9 mouse cellular contexts compared by ENCODE assay signal in the genomic region with DNA sequence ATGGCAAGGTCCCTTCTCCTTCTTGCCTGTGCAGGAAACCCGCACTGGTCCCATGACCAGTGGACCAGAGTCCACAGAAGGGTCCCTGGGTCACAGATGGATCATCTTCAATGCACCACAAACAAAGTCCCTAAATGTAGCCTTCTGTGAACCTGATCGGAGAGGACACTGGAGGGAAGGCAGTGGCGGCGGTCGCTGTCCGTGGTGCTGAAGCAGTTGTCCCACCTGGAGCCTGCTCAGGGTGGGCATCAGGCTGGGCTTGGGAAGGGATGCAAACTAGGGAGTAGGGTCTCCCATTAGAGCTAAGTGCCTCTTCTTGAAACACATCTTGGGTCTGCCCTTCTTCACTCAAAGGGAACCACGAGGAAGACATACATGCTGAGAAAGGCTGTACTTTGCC. TPM values are rescaled to one million over a fixed set of nuclear protein-coding genes. Genes with fewer than 3 reads are reported as not detected.
DNase-seq lines count a peak whose midpoint lies in the region; TF ChIP-seq lines count a peak whose summit lies in the region.
"Had no signal": no experiment of that assay in that cellular context is flagged by ENCODE, and none has a peak within 500 bp of the region (broad histone marks: within the 10 kb centered on the region; RNA-seq: fewer than 3 reads in every experiment).

No protein-coding gene starts in this region.

- TF ChIP-seq CTCF in lung, adult 2 months (IDR thresholded peaks at IDR 0.05; ENCODE audit: insufficient read depth, low read length), result no peak

- WGBS in lung, adult 2 months, result 8% methylated on average over 7 of the region's 7 CpGs

- H3K4me1 ChIP-seq in lung, adult 2 months (ENCODE audit: control insufficient read depth, insufficient read depth, low read length), result no peaks in the 10 kb centered on the region

- no peak overlapping the region for H3K4me3 ChIP-seq in lung, adult 2 months (replicated peaks; ENCODE audit: extremely low read depth, low read depth, low read length)

- TF ChIP-seq POLR2A in lung, adult 2 months (IDR thresholded peaks at IDR 0.05; ENCODE audit: borderline replicate concordance, extremely low read depth, low read depth, low read length), result no peak

- DNase-seq in lung, adult 2 months, result peak; percentile 21
- DNase-seq in lung, adult 18-20 months, result no peak
- DNase-seq in ZHBTc4 (ENCODE audit: low read depth, low spot score), result peak; percentile 52
- DNase-seq in induced T-regulatory cell, adult 2 months (ENCODE audit: low read depth), result peak; percentile 23
- DNase-seq in retina, embryonic 14.5 days (ENCODE audit: low spot score), result peak; percentile 71
- DNase-seq in layer of hippocampus, adult 8-10 months (ENCODE audit: low spot score in 2 of 2), result no peak
- no peak for DNase-seq in T-cell, adult 2 months (ENCODE audit: low spot score)

RNA-seq across cellular contexts. Expression of a gene that starts 31.4 kb away (rescaled TPM):
- 0.17 and 0.65 TPM in 2 replicates for polyA plus RNA-seq in lung, adult 2 months (2012; rRNA removed)
- under 1 TPM in 1 of 4 experiments, not detected in 3; 0.47 TPM for total RNA-seq in layer of hippocampus, adult 8-10 months (2022)
- total RNA-seq: megakaryocyte, adult 5-6 weeks had no signal

RNA-seq across cellular contexts. Expression of a gene that starts 33.1 kb away (rescaled TPM):
- 1.9 and 3.2 TPM in 2 replicates for polyA plus RNA-seq in lung, adult 2 months (2012; rRNA removed)
- 100 to 1,000 TPM in 2 of 4 experiments, 10 to 100 TPM in 2; 92.8 to 120 (median 105) TPM for total RNA-seq in layer of hippocampus, adult 8-10 months (2022)
- total RNA-seq: megakaryocyte, adult 5-6 weeks had no signal

RNA-seq across cellular contexts. Expression of a gene that starts 34.3 kb away (rescaled TPM):
- polyA plus RNA-seq in lung, adult 2 months (2012; rRNA removed), result 6.4 and 6.5 TPM in 2 replicates
- total RNA-seq in layer of hippocampus, adult 8-10 months (2022), result 1 to 10 TPM in 1 of 4 experiments, under 1 TPM in 3; 0.31 to 1.0 (median 0.59) TPM
- total RNA-seq: megakaryocyte, adult 5-6 weeks had no signal

RNA-seq across cellular contexts. Expression of a gene that starts 54.0 kb away (rescaled TPM):
- 11.4 and 11.9 TPM in 2 replicates for polyA plus RNA-seq in lung, adult 2 months (2012; rRNA removed)
- 1 to 10 TPM in 3 of 4 experiments, under 1 TPM in 1; 0.96 to 1.8 (median 1.2) TPM for total RNA-seq in layer of hippocampus, adult 8-10 months (2022)
- total RNA-seq: megakaryocyte, adult 5-6 weeks had no signal
- polyA plus RNA-seq: stomach, embryonic 16.5 days had no signal

RNA-seq across cellular contexts. Expression of a gene that starts 55.1 kb away (rescaled TPM):
- 0.27 and 0.32 TPM in 2 replicates for polyA plus RNA-seq in lung, adult 2 months (2012; rRNA removed)
- total RNA-seq in layer of hippocampus, adult 8-10 months (2022), result not detected
- total RNA-seq: megakaryocyte, adult 5-6 weeks had no signal

Comparison
In these comparisons a context has a peak if more than half of its experiments do, and no peak if none do; other contexts are left out.
1. DNase-seq: peak in lung, adult 2 months (single experiment), ZHBTc4 (single experiment), induced T-regulatory cell, adult 2 months (single experiment) and retina, embryonic 14.5 days (single experiment); none in lung, adult 18-20 months (0 of 2), layer of hippocampus, adult 8-10 months (0 of 2) and T-cell, adult 2 months (single experiment).